Mouse (Mus musculus) megakaryocyte, embryonic 14.5 days (primary cell): Measurements from ENCODE around the gene Tmem192.

Source experiments
- FLI1 ChIP-seq: IDR thresholded peaks from 2 replicates; pipeline ENCODE4 v1.6.1; 2012; ENCODE audit warnings: low read length, inconsistent platforms, mixed read lengths
- GATA1 ChIP-seq: IDR thresholded peaks from 3 replicates; pipeline ENCODE4 v1.6.1; 2012; ENCODE audit warnings: mixed read lengths, low read length, inconsistent platforms, borderline replicate concordance

DNA sequence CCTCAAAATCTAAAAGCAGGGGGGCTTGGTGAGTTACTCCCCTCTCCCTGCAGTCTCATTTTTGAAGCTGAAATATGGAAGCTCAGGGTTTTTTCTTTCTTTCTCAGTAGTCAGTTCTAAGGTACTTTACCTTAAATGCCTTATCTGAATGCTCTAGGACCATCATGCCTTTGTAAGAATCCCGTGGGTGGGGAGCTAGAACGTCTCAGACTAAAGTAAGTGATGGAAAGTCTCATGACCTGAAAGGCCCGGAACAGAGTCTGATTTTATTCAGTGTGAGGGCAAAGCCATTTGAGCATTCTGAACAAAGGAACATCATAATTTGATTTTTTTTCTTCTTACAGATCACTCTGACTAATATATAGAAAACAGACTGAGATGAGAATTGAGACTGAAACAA is 12.0 kb upstream of the Tmem192 start:
- TF ChIP-seq GATA1 (no peak), FLI1 (no peak)
